Mouse (Mus musculus) cortical plate, adult 2 months (tissue): ENCODE measurements at regions not wholly inside any gene's neighbourhood (a gene's known extent, or its start where the extent isn't known, plus 50 kb on each side); places are given as distances from the start of the nearest gene placed in this dataset.

ENCODE experiments used
- CTCF ChIP-seq: fragments of 200-500 bp; IDR thresholded peaks from 2 replicates; pipeline ENCODE4 v1.5.1; 2011; ENCODE audit warnings: mild to moderate bottlenecking, control low read depth, low read length; ENCODE audit not compliant: insufficient read depth; ENCODE audit errors: extremely low read depth
- POLR2A ChIP-seq: fragments of 200-500 bp; IDR thresholded peaks from 2 replicates; pipeline ENCODE4 v1.6.1; 2011; ENCODE audit warnings: mild to moderate bottlenecking, low read length, control low read depth; ENCODE audit not compliant: insufficient read depth; ENCODE audit errors: extremely low read depth

DNA sequence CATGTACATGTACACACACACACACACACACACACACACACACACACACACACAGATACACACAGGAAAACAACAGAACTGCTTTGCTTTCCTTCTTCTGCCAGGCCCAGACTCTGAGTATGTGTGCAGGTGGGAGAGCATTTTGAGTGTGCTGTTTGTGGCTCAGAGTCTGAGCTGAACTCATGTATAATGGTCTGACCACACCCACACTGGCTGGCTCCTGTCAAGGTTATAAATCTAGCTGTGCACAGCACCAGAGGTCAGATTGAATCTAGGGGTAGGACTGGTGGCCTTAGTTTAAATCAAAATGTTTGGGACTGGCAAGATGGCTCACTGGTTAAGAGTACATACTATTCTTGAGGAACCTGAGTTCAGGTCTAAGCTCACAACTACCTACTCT is 108.4 kb upstream of the Eif4g2 start:
- no peak for TF ChIP-seq CTCF
- TF ChIP-seq POLR2A, result no peak
